Mouse (Mus musculus): ENCODE results near the gene 1700066M21Rik. TPM values are rescaled to one million over a fixed set of nuclear protein-coding genes. Genes with fewer than 3 reads are reported as not detected.

The 1700066M21Rik gene
- polyA plus RNA-seq, 1 experiment from 2014 or later: 13.4 TPM

Other genes with a start within 250 kb of the 1700066M21Rik start
- gene Maip1, start 28.7 kb downstream of the 1700066M21Rik start, polyA plus RNA-seq (2014; fragmentation: Nextera tagmentation; extraction: Ambion mirVana): 19.6 and 20.1 TPM in 2 replicates
- gene Tyw5, start 29.5 kb downstream of the 1700066M21Rik start, polyA plus RNA-seq (2014; fragmentation: Nextera tagmentation; extraction: Ambion mirVana): 23.2 and 25.2 TPM in 2 replicates